Mouse (Mus musculus) heart, postnatal 14 days (tissue): ENCODE measurements at regions not wholly inside any gene's neighbourhood (a gene's known extent, or its start where the extent isn't known, plus 50 kb on each side); places are given as distances from the start of the nearest gene placed in this dataset.

ENCODE experiments used
- DNase-seq, 2 experiments: peaks; one replicate each; pipeline ENCODE4 v3.0.0; 2021 to 2022
- intact Hi-C: fragments of 180-260 bp; cut with DNase I; formaldehyde crosslinking; loops from one replicate; pipeline ENCODE4 v1.15.1; 2025

- intact Hi-C loops, result no loop called here
- no peak for DNase-seq
These were observed 121.7 kb upstream of the Adra1d start for GRCm38 (mm10) chr2:131683734-131684133.

GRCm38 (mm10) chr2:131678484-131678883, 116.4 kb upstream of the Adra1d start:
- no peak for DNase-seq
- intact Hi-C loops, result no loop called here

- DNase-seq, result no peak
- intact Hi-C loops, result no loop called here
These were observed 114.7 kb upstream of the Adra1d start for GRCm38 (mm10) chr2:131676736-131677135.

GRCm38 (mm10) chr2:131674872-131675271, 112.8 kb upstream of the Adra1d start:
- intact Hi-C loops, result loop anchor here (5.0 kb wide), 1 partner anchor 113 kb away; the partner anchor contains the start of gene Adra1d
- no peak for DNase-seq

- no peak for DNase-seq
- intact Hi-C loops, result loop anchor here (5.0 kb wide), 1 partner anchor 111 kb away; the partner anchor contains the start of gene Adra1d
These were observed 111.3 kb upstream of the Adra1d start for GRCm38 (mm10) chr2:131673351-131673750.

GRCm38 (mm10) chr2:131672646-131673045, 110.6 kb upstream of the Adra1d start:
- DNase-seq, result no peak
- intact Hi-C loops, result loop anchor here (5.0 kb wide), 1 partner anchor 110 kb away; the partner anchor contains the start of gene Adra1d

GRCm38 (mm10) chr2:131672223-131672622, 110.1 kb upstream of the Adra1d start:
- DNase-seq, result no peak
- intact Hi-C loops, result loop anchor here (5.0 kb wide), 1 partner anchor 110 kb away; the partner anchor contains the start of gene Adra1d

- intact Hi-C loops, result loop anchor here (5.0 kb wide), 1 partner anchor 109 kb away; the partner anchor contains the start of gene Adra1d
- DNase-seq, result no peak
These were observed 108.8 kb upstream of the Adra1d start for GRCm38 (mm10) chr2:131670876-131671275.

GRCm38 (mm10) chr2:131667874-131668273, 105.8 kb upstream of the Adra1d start:
- DNase-seq, result no peak
- intact Hi-C loops, result no loop called here

GRCm38 (mm10) chr2:131666841-131667364, 104.8 kb upstream of the Adra1d start:
- intact Hi-C loops, result no loop called here
- no peak for DNase-seq

GRCm38 (mm10) chr2:131664575-131664974, 102.5 kb upstream of the Adra1d start:
- intact Hi-C loops, result no loop called here
- DNase-seq, result no peak

- intact Hi-C loops, result no loop called here
- DNase-seq, result no peak
These were observed 101.2 kb upstream of the Adra1d start for GRCm38 (mm10) chr2:131663199-131663809.

GRCm38 (mm10) chr2:131652197-131652596, 90.1 kb upstream of the Adra1d start:
- DNase-seq, result peak; percentile 31 to 44
- intact Hi-C loops, result no loop called here

- no peak for DNase-seq
- intact Hi-C loops, result no loop called here
These were observed 88.6 kb upstream of the Adra1d start for GRCm38 (mm10) chr2:131650611-131651153.

GRCm38 (mm10) chr2:131644166-131644858, 82.2 kb upstream of the Adra1d start:
- intact Hi-C loops, result no loop called here
- no peak for DNase-seq

- intact Hi-C loops, result no loop called here
- DNase-seq, result no peak
These were observed 80.4 kb upstream of the Adra1d start for GRCm38 (mm10) chr2:131642456-131642855.

- intact Hi-C loops, result no loop called here
These were observed 77.0 kb upstream of the Adra1d start for GRCm38 (mm10) chr2:131638996-131639605.

GRCm38 (mm10) chr2:131635791-131636190, 73.7 kb upstream of the Adra1d start:
- intact Hi-C loops, result no loop called here
- DNase-seq, result no peak

More at GRCm38 (mm10) chr2:131638996-131639605, 77.0 kb upstream of the Adra1d start:
- peak in 1 of 2 experiments; percentile 4 for DNase-seq

GRCm38 (mm10) chr2:131617916-131618315, 55.8 kb upstream of the Adra1d start:
- intact Hi-C loops, result no loop called here
- no peak for DNase-seq

GRCm38 (mm10) chr2:131612486-131612885, 50.4 kb upstream of the Adra1d start:
- DNase-seq, result no peak
- intact Hi-C loops, result no loop called here
